Mouse (Mus musculus): Measurements from ENCODE around the gene Caly.

DNA sequence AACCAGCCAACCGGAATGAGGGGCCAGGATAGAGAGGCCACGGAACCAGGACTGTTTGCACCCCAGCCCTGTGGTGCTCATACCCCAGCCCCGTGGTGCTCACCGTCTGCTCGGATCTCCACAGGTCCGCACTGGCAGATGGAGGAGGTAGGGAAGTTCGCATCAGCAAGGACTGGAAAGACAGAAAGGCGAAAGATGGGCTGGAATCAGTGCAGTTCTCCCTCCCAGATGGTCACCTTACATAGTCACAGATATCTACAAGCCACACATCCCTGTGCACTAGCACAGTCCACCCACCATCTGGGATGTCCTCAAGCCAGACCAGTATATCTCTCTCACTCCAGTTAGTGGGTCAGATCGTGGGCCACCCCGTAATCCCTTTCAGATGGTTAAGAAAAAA lies 19.1 kb upstream of the Caly start:
- TF ChIP-seq POLR2A (IDR thresholded peaks at IDR 0.05; ENCODE audit: borderline replicate concordance, control insufficient read depth, low read depth, low read length) = no peak
- no peak for TF ChIP-seq CTCF (IDR thresholded peaks at IDR 0.05; ENCODE audit: control insufficient read depth, insufficient read depth, low read length)

Measured in bone marrow, adult 2 months (tissue).